Mouse (Mus musculus) thymus, postnatal 0 days (tissue): ENCODE measurements around the gene Tm7sf2. TPM values are rescaled to one million over a fixed set of nuclear protein-coding genes. Genes with fewer than 3 reads are reported as not detected.

Experiments
- DNase-seq: peaks from one replicate; pipeline ENCODE4 v3.0.0-alpha.2; 2015; ENCODE audit warnings: low spot score
- polyA plus RNA-seq: library from polyadenylated mRNA; unstranded; fragments of >200 nt; fragmentation: Nextera tagmentation; extraction: Ambion mirVana; gene quantifications from 2 replicates; pipeline ENCODE4 v1.2.1, GENCODE M21; 2015

The Tm7sf2 gene
- 10.1 and 10.3 TPM in 2 replicates for polyA plus RNA-seq

DNA sequence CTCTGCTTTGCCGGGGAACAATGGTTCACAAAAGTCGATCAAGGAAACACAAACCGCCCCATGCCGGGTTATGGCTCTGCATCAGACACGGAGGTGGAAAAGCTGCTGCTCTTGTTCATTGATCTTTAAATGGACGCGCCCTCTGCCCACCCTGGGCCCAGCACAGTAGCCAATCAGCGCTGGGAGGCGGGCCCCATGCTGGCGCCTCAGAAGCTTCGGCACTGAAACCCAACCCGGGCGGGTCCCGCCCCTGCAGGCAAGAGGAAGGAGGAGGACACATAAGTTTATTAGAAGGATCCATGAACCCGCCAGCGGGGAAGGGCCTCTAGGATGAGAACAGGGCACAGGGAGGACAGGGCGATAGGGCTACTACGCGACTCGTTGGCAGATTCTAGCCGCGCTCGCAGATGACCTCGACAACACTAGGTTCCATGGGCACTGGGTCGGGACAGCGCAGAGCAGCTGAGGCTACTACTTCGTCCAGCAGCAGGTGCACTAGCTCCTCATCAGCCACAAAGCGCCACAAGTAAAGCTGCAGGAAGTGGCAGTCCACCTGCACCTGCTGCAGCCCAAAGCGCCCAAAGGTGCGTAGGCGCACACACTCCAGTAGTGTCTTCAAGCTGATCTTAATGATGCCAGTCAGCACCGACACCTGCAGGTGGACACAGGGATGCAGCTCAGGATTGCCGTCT, at the start of gene Tm7sf2:
Tm7sf2 (minus strand) TSS at position 650 of the 692 bp plus-strand sequence.
- peak; percentile 87 for DNase-seq

DNA sequence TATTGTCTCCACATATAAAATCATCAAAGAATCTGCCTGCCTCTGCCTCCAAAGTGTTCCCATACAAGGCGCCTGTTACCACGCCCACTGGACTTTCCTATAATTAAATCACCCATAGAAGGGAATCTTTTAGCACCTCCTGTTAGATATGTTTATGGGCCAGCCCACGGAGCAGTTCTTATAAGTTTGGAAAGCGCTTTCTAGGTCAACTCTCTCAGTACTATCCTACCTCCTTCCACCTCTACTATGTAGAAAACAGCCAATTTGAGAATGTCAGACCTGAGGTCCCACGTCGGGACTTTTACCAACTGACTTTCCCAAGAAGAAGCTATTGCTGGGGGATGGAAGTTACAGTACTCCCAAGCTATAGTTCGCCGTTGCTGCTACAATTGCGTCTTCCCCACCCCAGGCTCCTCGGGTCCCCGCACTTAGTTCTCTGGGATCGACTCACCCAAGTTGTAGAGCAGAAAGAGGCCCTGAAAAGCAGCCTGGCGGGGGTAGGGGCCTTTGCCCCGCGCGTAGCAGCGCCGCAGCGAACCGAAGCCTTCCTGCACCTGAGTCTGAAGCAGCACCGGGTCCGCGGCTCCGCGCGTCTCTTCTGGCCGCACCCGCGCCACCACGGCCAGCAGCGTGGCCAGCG, 49.3 kb upstream of the Tm7sf2 start:
- peak; percentile 6 for DNase-seq

DNA sequence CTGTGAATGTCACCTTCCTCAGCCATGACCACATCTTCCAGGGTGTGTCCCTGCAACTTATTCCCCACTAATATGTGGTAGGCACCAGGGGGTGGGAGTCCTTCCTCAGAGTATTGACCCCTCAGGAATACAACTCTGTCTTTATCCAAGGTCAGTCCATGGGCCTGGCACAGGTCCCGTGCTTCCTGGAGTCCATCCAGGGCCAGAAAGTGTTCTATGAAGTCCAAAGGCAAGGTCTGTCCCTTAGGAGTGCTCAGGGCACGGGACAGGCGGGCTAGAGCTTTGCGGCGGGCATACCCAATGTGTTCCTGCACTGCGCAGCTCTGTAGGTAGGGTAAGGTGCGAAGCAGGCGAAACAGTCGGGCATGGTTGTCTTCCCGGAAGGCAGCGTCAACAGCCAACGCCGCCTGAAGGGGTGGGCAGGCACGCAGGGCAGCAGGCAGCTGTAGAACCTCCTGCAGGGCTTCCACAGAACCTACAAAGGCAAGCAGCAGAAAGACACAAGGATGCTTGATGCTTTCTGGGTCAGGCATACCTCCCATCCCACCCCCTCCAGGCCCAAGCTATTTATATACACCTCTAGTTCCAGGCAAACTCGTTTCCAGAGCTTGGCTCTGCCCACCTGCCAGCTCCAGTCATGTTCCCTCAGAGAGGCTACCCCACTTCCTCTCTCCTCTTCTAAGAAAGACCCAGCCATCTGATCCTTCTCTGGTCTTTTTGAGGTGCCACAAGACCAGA, 48.1 kb upstream of the Tm7sf2 start:
- DNase-seq: no peak

- no peak for DNase-seq
These were observed 44.9 kb upstream of the Tm7sf2 start for GRCm38 (mm10) chr19:6113116-6113515.

DNA sequence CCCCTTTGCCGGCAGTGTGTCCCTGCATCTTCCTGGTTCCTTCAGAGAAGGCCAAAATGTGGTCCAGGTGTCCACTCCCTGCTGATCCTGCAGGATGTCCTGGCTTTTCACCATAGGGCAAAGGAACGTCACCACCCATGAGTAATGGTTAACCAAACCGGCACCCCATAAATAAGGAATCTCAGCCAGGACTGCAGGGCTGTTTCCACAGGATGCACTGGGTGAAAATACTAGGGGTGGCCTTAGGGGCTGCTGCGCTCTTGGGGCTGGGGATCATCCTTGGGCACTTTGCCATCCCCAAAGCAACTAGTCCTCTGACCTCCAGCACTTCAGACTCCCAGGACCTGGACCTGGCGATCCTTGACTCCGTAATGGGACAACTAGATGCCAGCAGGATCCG, 37.4 kb upstream of the Tm7sf2 start, which contains the start of gene Naaladl1:
Naaladl1 (plus strand) TSS at position 197 of the 400 bp plus-strand sequence.
- no peak for DNase-seq

DNA sequence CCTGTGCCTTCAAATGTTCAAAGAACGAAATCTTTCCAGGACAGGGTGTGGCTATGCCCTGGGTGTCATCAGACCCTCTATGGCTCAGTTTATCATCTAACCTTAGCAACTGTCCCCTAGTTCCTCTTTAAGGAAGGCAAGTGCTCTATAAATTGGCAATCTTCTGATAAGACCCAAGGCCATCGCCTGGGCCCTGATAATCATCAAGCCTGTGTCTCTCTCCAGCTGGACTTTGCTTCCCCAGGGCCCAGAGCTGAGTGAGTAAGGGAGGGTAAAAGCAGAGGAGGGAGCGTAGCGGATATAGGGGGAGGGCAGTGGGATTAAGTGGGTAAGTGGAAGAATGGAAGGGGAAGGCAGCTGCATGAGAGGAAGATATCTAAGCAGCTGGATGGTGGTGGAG, 36.3 kb upstream of the Tm7sf2 start:
- no peak for DNase-seq

DNA sequence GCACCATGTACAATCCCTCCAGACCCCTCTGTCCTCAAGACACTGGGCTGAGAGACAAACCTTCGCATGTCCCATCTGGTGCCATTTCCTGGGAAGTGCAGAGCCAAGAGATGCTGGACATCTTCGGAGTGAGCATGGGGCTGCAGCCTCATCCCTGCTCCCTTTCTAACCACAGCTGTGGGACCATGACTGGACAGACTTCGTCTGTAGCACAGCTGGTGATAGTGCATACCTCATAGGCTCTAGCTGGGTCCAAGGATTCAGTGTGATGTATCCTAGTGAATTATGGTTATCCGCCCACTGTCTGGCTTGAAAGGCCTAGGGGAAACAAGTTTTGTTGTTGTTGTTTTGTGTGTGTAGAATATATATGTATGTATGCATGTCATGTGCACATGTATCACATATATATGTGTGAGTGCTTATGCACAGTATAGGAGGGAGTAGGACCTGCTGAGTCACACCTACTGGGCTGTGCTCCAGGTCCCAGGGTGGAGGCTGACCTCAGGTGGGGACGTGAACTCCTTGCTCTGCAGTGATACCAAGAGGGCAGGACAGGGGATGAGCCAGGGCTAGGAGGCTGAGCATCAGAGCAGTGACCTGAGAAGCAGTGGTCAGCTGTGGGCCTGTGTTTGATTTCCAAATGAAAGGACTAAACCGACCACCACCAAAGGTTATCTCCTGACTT, 34.1 kb upstream of the Tm7sf2 start:
- DNase-seq: no peak

- no peak for DNase-seq
These were observed 33.0 kb upstream of the Tm7sf2 start for GRCm38 (mm10) chr19:6101186-6101585.

DNA sequence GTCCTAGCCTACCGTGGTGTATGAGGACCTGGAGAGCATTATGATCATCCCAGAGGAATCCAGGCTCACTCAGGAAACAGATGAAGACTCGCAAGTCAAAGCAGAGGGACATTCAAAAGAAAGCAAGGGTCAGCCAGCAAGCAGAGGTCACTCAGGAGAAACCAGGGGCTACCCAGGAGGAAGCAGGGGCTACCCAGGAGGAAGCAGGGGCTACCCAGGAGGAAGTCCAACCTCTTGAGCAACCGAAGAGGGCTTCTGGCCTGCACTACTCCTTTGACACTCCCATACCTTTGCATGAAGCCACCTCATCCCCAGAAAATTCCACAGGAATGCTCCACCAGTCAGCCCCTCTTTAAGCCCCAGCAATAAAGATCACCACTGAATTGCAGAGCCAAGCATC, 29.7 kb upstream of the Tm7sf2 start:
- no peak for DNase-seq

- DNase-seq: no peak
These were observed 25.9 kb upstream of the Tm7sf2 start, which contains the start of gene AC131692.1 for GRCm38 (mm10) chr19:6094119-6094518. Gene AC131692.1 (plus strand): TSS chr19:6094419.

GRCm38 (mm10) chr19:6088841-6089240, 20.7 kb upstream of the Tm7sf2 start:
- no peak for DNase-seq

GRCm38 (mm10) chr19:6085417-6085879, 17.3 kb upstream of the Tm7sf2 start:
- DNase-seq: peak; percentile 67

GRCm38 (mm10) chr19:6084478-6085248, 16.5 kb upstream of the Tm7sf2 start, which contains the start of the genes Zfpl1 and Cdca5:
Gene Zfpl1 (minus strand): TSS chr19:6084956.
Gene Cdca5 (plus strand): TSS chr19:6084983.
- peak; percentile 99 for DNase-seq

DNA sequence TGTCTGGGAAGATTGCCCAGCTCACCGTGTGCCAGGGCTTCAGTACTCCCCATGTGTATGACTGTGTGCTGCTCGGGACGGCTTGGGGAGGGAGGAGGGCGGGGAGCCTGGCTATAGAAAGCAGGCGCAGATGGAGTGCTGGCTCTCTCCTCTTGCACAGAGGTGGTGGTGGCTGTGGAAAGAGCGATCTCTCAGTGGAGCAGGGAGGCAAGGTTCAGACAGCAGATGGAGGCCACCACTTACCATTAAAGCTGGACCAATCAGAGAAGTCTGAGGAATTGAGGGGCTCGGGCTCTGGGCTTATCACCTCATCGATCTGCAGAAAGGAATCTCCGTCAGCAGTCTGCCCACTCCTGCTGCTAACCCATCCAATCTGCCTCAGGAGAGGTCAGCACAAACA, 14.0 kb upstream of the Tm7sf2 start, which contains the start of gene Gm28374:
Gm28374 (minus strand) TSS at position 101 of the 400 bp plus-strand sequence.
- DNase-seq: no peak

DNA sequence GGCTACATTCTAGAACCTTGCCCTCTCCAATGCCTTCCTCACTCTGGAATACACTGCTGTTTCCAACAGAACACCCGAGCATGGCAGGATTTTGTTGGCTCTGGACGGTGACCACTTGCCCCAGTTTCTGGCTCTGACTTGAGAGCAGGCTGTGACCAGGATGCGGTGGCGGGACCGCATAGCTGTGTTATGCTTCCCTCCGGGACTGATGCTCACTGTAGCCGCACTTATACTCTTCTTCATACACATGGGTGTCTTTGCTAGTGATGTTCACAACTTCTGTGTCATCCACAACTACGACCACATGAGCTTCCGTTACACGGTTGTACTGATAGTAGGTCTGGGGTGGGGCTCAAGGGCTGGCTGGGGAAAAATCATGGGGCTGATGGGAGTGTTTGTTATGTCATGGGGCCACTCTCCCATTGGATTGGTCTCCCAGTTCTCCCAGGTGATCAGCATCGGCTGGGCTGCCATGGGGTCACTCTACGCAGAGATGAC, 11.9 kb upstream of the Tm7sf2 start, which contains the start of gene Tmem262:
Tmem262 (plus strand) TSS at position 51 of the 498 bp plus-strand sequence.
- DNase-seq: no peak

GRCm38 (mm10) chr19:6076564-6077393, 8.6 kb upstream of the Tm7sf2 start, which contains the start of gene Vps51:
Gene Vps51 (minus strand): TSS chr19:6077231.
- peak; percentile 90 for DNase-seq

- no peak for DNase-seq
These were observed 5.7 kb upstream of the Tm7sf2 start for GRCm38 (mm10) chr19:6073889-6074288.

DNA sequence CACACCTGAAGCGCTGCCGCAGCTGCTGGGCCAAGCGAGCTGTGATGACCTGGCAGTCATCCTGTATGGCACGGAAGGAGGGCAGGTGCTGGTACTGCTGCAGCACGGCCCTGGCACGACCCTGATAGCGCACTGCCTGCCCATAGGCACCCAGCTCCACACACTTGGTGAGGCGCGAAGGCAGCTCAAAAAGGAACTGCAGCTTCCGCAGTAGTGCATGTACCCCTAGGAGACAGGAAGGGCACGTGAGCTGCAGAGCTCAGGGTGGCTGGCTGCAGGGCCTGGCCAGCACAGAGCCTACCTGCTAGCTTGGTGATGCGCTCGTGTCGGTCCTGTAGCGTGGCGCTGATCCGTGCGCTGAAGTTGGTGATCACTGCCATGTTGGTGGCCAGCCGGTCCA, 3.1 kb upstream of the Tm7sf2 start:
- DNase-seq: no peak
